Mouse (Mus musculus): ENCODE data around the gene Gpr21.

DNA sequence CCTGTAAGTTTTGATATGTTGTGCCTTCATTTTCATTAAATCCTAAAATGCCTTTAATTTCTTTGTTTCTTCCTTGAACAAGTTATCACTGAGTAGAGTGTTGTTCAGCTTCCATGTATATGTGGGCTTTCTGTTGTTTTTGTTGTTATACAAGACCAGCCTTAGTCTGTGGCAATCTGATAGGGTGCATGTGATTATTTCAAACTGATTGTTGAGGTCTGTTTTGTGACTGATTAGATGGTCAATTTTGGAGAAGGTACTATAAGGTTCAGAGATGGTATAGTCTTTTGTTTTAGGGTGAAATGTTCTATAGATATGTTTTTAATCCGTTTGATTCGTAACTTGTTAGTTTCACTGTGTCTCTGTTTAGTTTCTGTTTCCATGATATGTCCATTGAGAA lies 36.1 kb upstream of the Gpr21 start:
- TF ChIP-seq POLR2A (IDR thresholded peaks at IDR 0.05; ENCODE audit: borderline replicate concordance, extremely low read depth, insufficient read depth, insufficient read length, poor library complexity, severe bottlenecking): no peak
- no peak for TF ChIP-seq CTCF (IDR thresholded peaks at IDR 0.05; ENCODE audit: borderline replicate concordance, extremely low read depth, insufficient read depth, insufficient read length)

Measured in brain, embryonic 14.5 days (tissue).